Mouse (Mus musculus) embryonic facial prominence, embryonic 14.5 days (tissue): ENCODE measurements at regions not wholly inside any gene's neighbourhood (a gene's known extent, or its start where the extent isn't known, plus 50 kb on each side); places are given as distances from the start of the nearest gene placed in this dataset.

Experiments
- ATAC-seq: fragments of 200-750 bp; cut with Nextera tagmentation; 2 replicates; pipeline ENCODE4 v1.8.0; 2017; ENCODE audit warnings: low read depth, moderate number of reproducible peaks, moderate TSS enrichment
- DNase-seq: peaks from one replicate; pipeline ENCODE4 v3.0.0-alpha.2; 2015; ENCODE audit warnings: low spot score
- H3K27ac ChIP-seq: fragments of 300-500 bp; sonication (generic); replicated peaks from 2 replicates; pipeline ENCODE4 v1.5.1; 2014; ENCODE audit warnings: low read depth, mild to moderate bottlenecking, low read length, moderate library complexity
- H3K27me3 ChIP-seq: fragments of 300-500 bp; sonication (generic); replicated peaks from 2 replicates; pipeline ENCODE4 v1.6.1; 2014; ENCODE audit warnings: low read length; ENCODE audit not compliant: control insufficient read depth, insufficient read depth
- H3K36me3 ChIP-seq: fragments of 300-500 bp; sonication (generic); 2 replicates; pipeline ENCODE4 v1.6.1; 2014; ENCODE audit warnings: low read length, mixed read lengths; ENCODE audit not compliant: control insufficient read depth, insufficient read depth
- H3K4me1 ChIP-seq: fragments of 300-500 bp; sonication (generic); 2 replicates; pipeline ENCODE4 v1.6.1; 2014; ENCODE audit warnings: antibody characterized with exemption, low read length; ENCODE audit not compliant: control insufficient read depth, insufficient read depth
- H3K4me2 ChIP-seq: fragments of 300-500 bp; sonication (generic); 2 replicates; pipeline ENCODE4 v1.6.1; 2014; ENCODE audit warnings: low read depth, mild to moderate bottlenecking, low read length, moderate library complexity, mixed read lengths
- H3K4me3 ChIP-seq: fragments of 300-500 bp; sonication (generic); 2 replicates; pipeline ENCODE4 v1.5.1; 2014; ENCODE audit warnings: low read depth, mild to moderate bottlenecking, low read length
- H3K9ac ChIP-seq: fragments of 300-500 bp; sonication (generic); 2 replicates; pipeline ENCODE4 v1.6.1; 2014; ENCODE audit warnings: low read depth, mild to moderate bottlenecking, low read length, moderate library complexity, mixed read lengths
- H3K9me3 ChIP-seq: fragments of 300-500 bp; sonication (generic); 2 replicates; pipeline ENCODE4 v1.6.1; 2016; ENCODE audit warnings: low read length; ENCODE audit not compliant: control insufficient read depth
- WGBS: fragments of 180-500 bp; shearing (Covaris S2); extraction: QIAGEN DNeasy Blood & Tissue Kit; methylation state at CpG from one replicate; pipeline ENCODE4 v1.1.7; 2014; 5-methylcytosine and 5-hydroxymethylcytosine counted together

- Histone ChIP-seq H3K9ac (no peak overlapping the region), H3K9me3 (no peaks in the 10 kb centered on the region), H3K27me3 (no peaks in the 10 kb centered on the region), H3K27ac (no peak overlapping the region), H3K36me3 (no peaks in the 10 kb centered on the region), H3K4me1 (no peaks in the 10 kb centered on the region), H3K4me3 (no peak overlapping the region), H3K4me2 (no peak overlapping the region)
- no peak for DNase-seq
- 91% methylated on average over 6 of the region's 6 CpGs for WGBS
- ATAC-seq: no peak
Measured at GRCm38 (mm10) chr11:45639236-45639635, 212.6 kb upstream of the Clint1 start.

GRCm38 (mm10) chr11:45642142-45642756 lies 209.6 kb upstream of the Clint1 start:
- Histone ChIP-seq H3K9ac (no peak overlapping the region), H3K36me3 (no peaks in the 10 kb centered on the region), H3K4me3 (no peak overlapping the region), H3K9me3 (no peaks in the 10 kb centered on the region), H3K4me1 (no peaks in the 10 kb centered on the region), H3K4me2 (no peak overlapping the region), H3K27me3 (no peaks in the 10 kb centered on the region), H3K27ac (no peak overlapping the region)
- DNase-seq: no peak
- ATAC-seq: no peak
- WGBS: 74% methylated on average over 9 of the region's 9 CpGs

- no peaks in the 10 kb centered on the region for H3K9me3 ChIP-seq
- no peaks in the 10 kb centered on the region for H3K4me1 ChIP-seq
- H3K4me2 ChIP-seq: no peak overlapping the region
- WGBS: 71% methylated on average over 12 of the region's 12 CpGs
- no peak overlapping the region for H3K9ac ChIP-seq
- DNase-seq: no peak
- no peaks in the 10 kb centered on the region for H3K36me3 ChIP-seq
- no peak overlapping the region for H3K4me3 ChIP-seq
- ATAC-seq: no peak
- no peak overlapping the region for H3K27ac ChIP-seq
- H3K27me3 ChIP-seq: no peaks in the 10 kb centered on the region
Measured at GRCm38 (mm10) chr11:45643629-45644325, 208.1 kb upstream of the Clint1 start.

- ATAC-seq: no peak
- Histone ChIP-seq H3K4me1 (no peaks in the 10 kb centered on the region), H3K9ac (no peak overlapping the region), H3K27ac (no peak overlapping the region), H3K9me3 (no peaks in the 10 kb centered on the region), H3K4me2 (no peak overlapping the region), H3K36me3 (no peaks in the 10 kb centered on the region), H3K4me3 (no peak overlapping the region), H3K27me3 (no peaks in the 10 kb centered on the region)
- 72% methylated on average over 3 of the region's 3 CpGs for WGBS
- DNase-seq: no peak
Measured at GRCm38 (mm10) chr11:45645815-45646214, 206.0 kb upstream of the Clint1 start.

- no peak overlapping the region for H3K4me2 ChIP-seq
- no peak overlapping the region for H3K27ac ChIP-seq
- H3K4me3 ChIP-seq: no peak overlapping the region
- WGBS: 63% methylated on average over 3 of the region's 3 CpGs
- no peak overlapping the region for H3K9ac ChIP-seq
- ATAC-seq (no peak), DNase-seq (no peak)
- H3K36me3 ChIP-seq: no peaks in the 10 kb centered on the region
- H3K9me3 ChIP-seq: no peaks in the 10 kb centered on the region
- no peaks in the 10 kb centered on the region for H3K27me3 ChIP-seq
- H3K4me1 ChIP-seq: no peaks in the 10 kb centered on the region
Measured at GRCm38 (mm10) chr11:45647888-45648287, 204.0 kb upstream of the Clint1 start.

- no peaks in the 10 kb centered on the region for H3K27me3 ChIP-seq
- no peaks in the 10 kb centered on the region for H3K9me3 ChIP-seq
- DNase-seq (no peak), ATAC-seq (no peak)
- H3K27ac ChIP-seq: no peak overlapping the region
- no peak overlapping the region for H3K9ac ChIP-seq
- no peak overlapping the region for H3K4me3 ChIP-seq
- no peak overlapping the region for H3K4me2 ChIP-seq
- no peaks in the 10 kb centered on the region for H3K36me3 ChIP-seq
- 87% methylated on average over 4 of the region's 4 CpGs for whole genome bisulfite sequencing
- no peaks in the 10 kb centered on the region for H3K4me1 ChIP-seq
Measured at GRCm38 (mm10) chr11:45656260-45656659, 195.6 kb upstream of the Clint1 start.

GRCm38 (mm10) chr11:45670156-45670830 lies 181.6 kb upstream of the Clint1 start:
- Histone ChIP-seq H3K9me3 (no peaks in the 10 kb centered on the region), H3K4me3 (no peak overlapping the region), H3K4me1 (peaks cover 3% of the 10 kb centered on the region; the same call in 1 of the 2 replicates), H3K27ac (no peak overlapping the region), H3K9ac (no peak overlapping the region), H3K36me3 (no peaks in the 10 kb centered on the region), H3K4me2 (no peak overlapping the region), H3K27me3 (no peaks in the 10 kb centered on the region)
- DNase-seq (peak; percentile 53), ATAC-seq (no peak)
- 22% methylated on average over 8 of the region's 8 CpGs for WGBS

- WGBS: 39% methylated on average over 11 of the region's 11 CpGs
- Histone ChIP-seq H3K27ac (peak overlapping the region; percentile 65), H3K4me2 (peak overlapping the region; percentile 18; the same call in 1 of the 2 replicates), H3K36me3 (no peaks in the 10 kb centered on the region), H3K9me3 (no peaks in the 10 kb centered on the region), H3K9ac (no peak overlapping the region), H3K4me3 (no peak overlapping the region), H3K27me3 (no peaks in the 10 kb centered on the region), H3K4me1 (peaks cover 7% of the 10 kb centered on the region; the same call in 1 of the 2 replicates)
- peak; percentile 57; the same call in 1 of the 2 replicates for ATAC-seq
- peak; percentile 87 for DNase-seq
Measured at GRCm38 (mm10) chr11:45678666-45679292, 173.1 kb upstream of the Clint1 start.
